Mouse (Mus musculus): Measurements from ENCODE around the gene Map3k10.
A peak's percentile ranks its signal among the peaks of the same experiment; 100 is the strongest.
"Not testable (repeated sequence)": the region's sequence is repeated elsewhere in the genome, so short reads cannot be mapped to it uniquely, and the experiment has no call there.

Gene Map3k10

GRCm38 (mm10) chr7:27654607-27655276, 19.7 kb downstream of the Map3k10 start:
- peak; percentile 54 for DNase-seq (ENCODE audit: low read depth)

GRCm38 (mm10) chr7:27653681-27654437, 20.5 kb downstream of the Map3k10 start, which contains the start of gene Ttc9b:
Ttc9b (plus strand) TSS chr7:27653915.
- peak; percentile 43 for DNase-seq (ENCODE audit: low read depth)

- peak; percentile 97 for DNase-seq (ENCODE audit: low read depth)
Measured at GRCm38 (mm10) chr7:27650949-27651348, 23.4 kb downstream of the Map3k10 start.

- no peak for DNase-seq (ENCODE audit: low read depth)
Measured at GRCm38 (mm10) chr7:27649723-27650122, 24.7 kb downstream of the Map3k10 start.

GRCm38 (mm10) chr7:27647281-27648002, 27.0 kb downstream of the Map3k10 start:
- DNase-seq (ENCODE audit: low read depth): no peak

GRCm38 (mm10) chr7:27646516-27646915, 27.9 kb downstream of the Map3k10 start:
- DNase-seq (ENCODE audit: low read depth): no peak

GRCm38 (mm10) chr7:27644471-27644870, 29.9 kb downstream of the Map3k10 start:
- peak; percentile 15 for DNase-seq (ENCODE audit: low read depth)

GRCm38 (mm10) chr7:27635094-27635493, 39.3 kb downstream of the Map3k10 start:
- DNase-seq (ENCODE audit: low read depth): not testable (repeated sequence)

GRCm38 (mm10) chr7:27634691-27635090, 39.7 kb downstream of the Map3k10 start:
- no peak for DNase-seq (ENCODE audit: low read depth)

- no peak for DNase-seq (ENCODE audit: low read depth)
Measured at GRCm38 (mm10) chr7:27633166-27633565, 41.2 kb downstream of the Map3k10 start.

GRCm38 (mm10) chr7:27631439-27631838, 43.0 kb downstream of the Map3k10 start:
- DNase-seq (ENCODE audit: low read depth): no peak

- not testable (repeated sequence) for DNase-seq (ENCODE audit: low read depth)
Measured at GRCm38 (mm10) chr7:27628816-27629215, 45.6 kb downstream of the Map3k10 start.

GRCm38 (mm10) chr7:27628190-27628589, 46.2 kb downstream of the Map3k10 start:
- no peak for DNase-seq (ENCODE audit: low read depth)

- DNase-seq (ENCODE audit: low read depth): no peak
Measured at GRCm38 (mm10) chr7:27627707-27628106, 46.7 kb downstream of the Map3k10 start.

GRCm38 (mm10) chr7:27624967-27625366, 49.4 kb downstream of the Map3k10 start:
- no peak for DNase-seq (ENCODE audit: low read depth)

- no peak for DNase-seq (ENCODE audit: low read depth)
Measured at GRCm38 (mm10) chr7:27622234-27622633, 52.2 kb downstream of the Map3k10 start.

- no peak for DNase-seq (ENCODE audit: low read depth)
Measured at GRCm38 (mm10) chr7:27621028-27621427, 53.4 kb downstream of the Map3k10 start.

GRCm38 (mm10) chr7:27613751-27614499, 60.5 kb downstream of the Map3k10 start:
- DNase-seq (ENCODE audit: low read depth): no peak

GRCm38 (mm10) chr7:27612940-27613339, 61.5 kb downstream of the Map3k10 start:
- DNase-seq (ENCODE audit: low read depth): peak; percentile 16

GRCm38 (mm10) chr7:27610871-27611270, 63.5 kb downstream of the Map3k10 start:
- DNase-seq (ENCODE audit: low read depth): no peak

- no peak for DNase-seq (ENCODE audit: low read depth)
Measured at GRCm38 (mm10) chr7:27610370-27610769, 64.0 kb downstream of the Map3k10 start.

GRCm38 (mm10) chr7:27609688-27610087, 64.7 kb downstream of the Map3k10 start:
- DNase-seq (ENCODE audit: low read depth): no peak
